Mouse (Mus musculus) liver, adult 2 months (tissue): ENCODE data around the gene Exoc3l4.

Source experiments
- CTCF ChIP-seq: fragments of 200-500 bp; IDR thresholded peaks from 2 replicates; pipeline ENCODE4 v1.5.1; 2011; ENCODE audit warnings: low read depth, low read length, control low read depth
- POLR2A ChIP-seq: fragments of 200-500 bp; IDR thresholded peaks from 2 replicates; pipeline ENCODE4 v1.6.1; 2011; ENCODE audit warnings: low read length, control low read depth; ENCODE audit not compliant: insufficient read depth; ENCODE audit errors: extremely low read depth

GRCm38 (mm10) chr12:111422852-111423251, 6.0 kb downstream of the Exoc3l4 start:
- TF ChIP-seq POLR2A (no peak), CTCF (no peak)
